Mouse (Mus musculus): ENCODE results near the gene Olfr26. TPM values are rescaled to one million over a fixed set of nuclear protein-coding genes. Genes with fewer than 3 reads are reported as not detected.

Olfr26 gene
- total RNA-seq (2014; rRNA removed; ENCODE audit: low replicate concordance), result not detected in 2 replicates
- polyA plus RNA-seq (2015; fragmentation: Nextera tagmentation; extraction: Ambion mirVana), result not detected in 2 replicates

DNA sequence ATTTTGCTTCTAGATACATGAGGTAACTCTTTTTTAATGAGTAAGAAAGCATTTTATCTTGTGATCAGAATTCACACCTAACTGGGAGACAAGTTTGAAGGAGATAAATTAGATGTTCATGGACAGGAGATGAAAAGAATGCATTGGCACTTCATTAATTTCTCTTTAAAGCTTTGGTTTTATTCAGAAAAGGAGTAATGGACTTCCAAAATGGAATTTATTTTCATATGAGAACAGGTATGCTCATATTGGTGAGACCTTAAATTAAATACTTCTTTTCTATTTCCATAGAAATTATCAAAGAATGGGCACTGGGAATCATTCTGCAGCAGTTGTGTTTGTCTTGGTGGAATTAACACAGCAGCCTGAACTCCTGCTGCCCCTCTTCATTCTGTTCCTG lies at the start of gene Olfr26:
TSS of gene Olfr26 (plus strand) at position 301 of the 400 bp plus-strand sequence.
- DNase-seq (ENCODE audit: low spot score) (no peak), ATAC-seq (ENCODE audit: insufficient read depth, low read depth) (no peak)
- no peaks in the 10 kb centered on the region for H3K9me3 ChIP-seq (replicated peaks; ENCODE audit: control insufficient read depth, low read length)
- no peak within 1 kb of the TSS for H3K9ac ChIP-seq (replicated peaks; ENCODE audit: low read depth, low read length)
- H3K36me3 ChIP-seq (replicated peaks; ENCODE audit: control insufficient read depth, insufficient read depth, low read length), result no peaks in the 10 kb centered on the region
- no peaks in the 10 kb centered on the region for H3K27me3 ChIP-seq (ENCODE audit: control insufficient read depth, insufficient read depth, low read length)
- H3K27ac ChIP-seq (ENCODE audit: low read depth), result no peak within 1 kb of the TSS
- H3K4me1 ChIP-seq (ENCODE audit: control insufficient read depth, insufficient read depth), result no peaks in the 10 kb centered on the region
- H3K4me3 ChIP-seq (ENCODE audit: low read depth, low read length), result no peak within 1 kb of the TSS
- no peak for TF ChIP-seq CTCF (IDR thresholded peaks at IDR 0.05; ENCODE audit: low read depth)
- no peak within 1 kb of the TSS for H3K4me2 ChIP-seq (ENCODE audit: low read depth, low read length)

DNA sequence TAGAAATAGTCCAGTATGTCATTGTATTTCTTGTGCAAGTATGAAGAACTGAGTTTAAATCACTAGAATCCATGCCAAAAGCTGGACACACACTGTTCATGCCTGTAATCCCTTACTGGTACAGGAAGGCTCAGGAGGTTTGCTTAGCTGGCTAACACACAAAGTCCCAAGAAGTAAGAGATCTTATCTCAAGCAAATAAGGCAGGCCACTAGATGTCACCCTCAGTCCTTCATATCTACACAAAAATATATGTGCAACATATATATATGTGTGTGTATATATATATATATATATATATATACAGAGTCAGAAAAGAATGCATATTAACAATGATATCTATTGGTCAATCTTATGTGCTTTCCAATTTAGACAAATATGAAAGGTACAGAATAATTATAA lies 49.2 kb upstream of the Olfr26 start:
- DNase-seq (ENCODE audit: low spot score), result no peak
- H3K4me1 ChIP-seq (ENCODE audit: control insufficient read depth, insufficient read depth), result no peaks in the 10 kb centered on the region
- no peak for ATAC-seq (ENCODE audit: insufficient read depth, low read depth)
- no peak overlapping the region for H3K4me3 ChIP-seq (ENCODE audit: low read depth, low read length)
- no peaks in the 10 kb centered on the region for H3K36me3 ChIP-seq (replicated peaks; ENCODE audit: control insufficient read depth, insufficient read depth, low read length)
- H3K4me2 ChIP-seq (ENCODE audit: low read depth, low read length), result no peak overlapping the region
- TF ChIP-seq CTCF (IDR thresholded peaks at IDR 0.05; ENCODE audit: low read depth) (no peak), EP300 (IDR thresholded peaks at IDR 0.05; ENCODE audit: low read depth) (no peak)
- no peaks in the 10 kb centered on the region for H3K27me3 ChIP-seq (ENCODE audit: control insufficient read depth, insufficient read depth, low read length)
- no peaks in the 10 kb centered on the region for H3K9me3 ChIP-seq (replicated peaks; ENCODE audit: control insufficient read depth, low read length)
- no peak overlapping the region for H3K27ac ChIP-seq (ENCODE audit: low read depth)
- H3K9ac ChIP-seq (replicated peaks; ENCODE audit: low read depth, low read length), result no peak overlapping the region

DNA sequence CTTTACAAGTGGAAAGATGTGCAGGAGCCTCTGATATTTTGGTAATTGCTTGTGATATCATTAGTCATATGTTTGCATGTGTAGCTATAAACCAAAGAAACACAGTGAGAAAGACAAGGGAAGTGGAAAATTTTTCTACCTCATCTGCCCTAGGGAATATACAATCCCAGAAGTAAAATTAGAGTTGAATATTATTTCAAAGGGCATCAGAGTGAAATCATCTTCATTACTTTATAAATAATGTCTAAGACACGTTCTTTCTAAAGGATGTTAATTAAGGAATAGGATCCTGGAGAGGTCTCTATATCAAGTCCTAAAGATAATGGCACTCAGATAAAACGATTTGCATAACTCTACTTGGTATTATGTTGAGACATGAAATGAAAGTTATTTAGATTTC lies 40.5 kb upstream of the Olfr26 start, which contains the start of gene Olfr922:
TSS of gene Olfr922 (plus strand) at position 301 of the 400 bp plus-strand sequence.
- Histone ChIP-seq H3K4me3 (ENCODE audit: low read depth, low read length) (no peak within 1 kb of the TSS), H3K4me1 (ENCODE audit: control insufficient read depth, insufficient read depth) (no peaks in the 10 kb centered on the region), H3K9ac (replicated peaks; ENCODE audit: low read depth, low read length) (no peak within 1 kb of the TSS), H3K27ac (ENCODE audit: low read depth) (no peak within 1 kb of the TSS), H3K9me3 (replicated peaks; ENCODE audit: control insufficient read depth, low read length) (no peaks in the 10 kb centered on the region), H3K27me3 (ENCODE audit: control insufficient read depth, insufficient read depth, low read length) (no peaks in the 10 kb centered on the region), H3K4me2 (ENCODE audit: low read depth, low read length) (no peak within 1 kb of the TSS), H3K36me3 (replicated peaks; ENCODE audit: control insufficient read depth, insufficient read depth, low read length) (no peaks in the 10 kb centered on the region)
- WGBS, result 41% methylated on average over 2 of the region's 2 CpGs
- DNase-seq (ENCODE audit: low spot score) (no peak), ATAC-seq (ENCODE audit: insufficient read depth, low read depth) (no peak)
- no peak for TF ChIP-seq EP300 (IDR thresholded peaks at IDR 0.05; ENCODE audit: low read depth)
- TF ChIP-seq CTCF (IDR thresholded peaks at IDR 0.05; ENCODE audit: low read depth), result no peak

DNA sequence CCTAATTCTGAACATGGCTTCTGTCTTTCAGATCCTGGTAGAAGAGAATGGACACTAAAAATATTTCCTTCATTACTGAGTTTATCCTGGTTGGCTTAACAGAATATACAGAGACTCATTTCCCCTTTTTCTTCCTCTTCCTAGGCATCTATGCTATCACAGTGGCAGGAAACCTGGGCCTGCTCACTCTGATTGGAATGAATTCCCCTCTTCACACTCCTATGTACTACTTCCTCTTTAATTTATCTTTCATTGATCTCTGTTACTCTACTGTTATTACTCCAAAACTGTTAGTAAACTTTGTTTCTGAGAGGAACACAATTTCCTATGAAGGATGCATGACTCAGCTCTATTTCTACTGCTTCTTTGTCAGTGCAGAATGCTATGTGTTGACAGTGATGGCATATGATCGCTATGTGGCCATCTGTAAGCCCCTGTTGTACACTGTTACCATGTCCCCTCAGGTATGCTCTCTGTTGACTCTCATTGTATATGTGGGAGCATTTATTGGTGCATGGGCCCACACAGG lies 39.3 kb upstream of the Olfr26 start:
- Histone ChIP-seq H3K4me3 (ENCODE audit: low read depth, low read length) (no peak overlapping the region), H3K9me3 (replicated peaks; ENCODE audit: control insufficient read depth, low read length) (no peaks in the 10 kb centered on the region), H3K27me3 (ENCODE audit: control insufficient read depth, insufficient read depth, low read length) (no peaks in the 10 kb centered on the region), H3K36me3 (replicated peaks; ENCODE audit: control insufficient read depth, insufficient read depth, low read length) (no peaks in the 10 kb centered on the region), H3K4me2 (ENCODE audit: low read depth, low read length) (no peak overlapping the region), H3K9ac (replicated peaks; ENCODE audit: low read depth, low read length) (no peak overlapping the region), H3K4me1 (ENCODE audit: control insufficient read depth, insufficient read depth) (no peaks in the 10 kb centered on the region), H3K27ac (ENCODE audit: low read depth) (no peak overlapping the region)
- DNase-seq (ENCODE audit: low spot score) (no peak), ATAC-seq (ENCODE audit: insufficient read depth, low read depth) (no peak)
- TF ChIP-seq CTCF (IDR thresholded peaks at IDR 0.05; ENCODE audit: low read depth), result no peak
- no peak for TF ChIP-seq EP300 (IDR thresholded peaks at IDR 0.05; ENCODE audit: low read depth)
- 74% methylated on average over 1 of the region's 1 CpGs for WGBS

DNA sequence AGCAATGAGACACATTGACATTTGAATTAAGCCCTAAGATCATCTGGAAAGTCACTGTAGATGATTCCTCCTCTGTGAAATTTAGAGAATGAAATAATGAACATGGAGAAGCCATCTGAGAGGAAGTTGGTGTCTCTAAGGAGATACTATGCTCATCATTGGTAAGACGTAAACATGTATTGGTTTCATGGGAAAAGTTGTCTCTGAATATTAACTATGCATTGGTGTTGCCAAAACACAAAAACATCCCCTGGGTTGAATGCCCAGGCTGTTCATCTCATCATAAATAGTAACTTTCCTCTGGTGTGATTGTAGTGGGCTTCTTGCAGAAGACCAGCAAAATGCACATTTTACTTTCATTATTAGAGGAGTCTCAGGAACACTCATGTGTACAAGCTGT lies 28.6 kb upstream of the Olfr26 start, which contains the start of gene Olfr923:
TSS of gene Olfr923 (plus strand) at position 301 of the 400 bp plus-strand sequence.
- H3K27me3 ChIP-seq (ENCODE audit: control insufficient read depth, insufficient read depth, low read length), result no peaks in the 10 kb centered on the region
- WGBS, result 89% methylated on average over 1 of the region's 1 CpGs
- no peak for DNase-seq (ENCODE audit: low spot score)
- H3K4me3 ChIP-seq (ENCODE audit: low read depth, low read length), result no peak within 1 kb of the TSS
- no peak within 1 kb of the TSS for H3K27ac ChIP-seq (ENCODE audit: low read depth)
- TF ChIP-seq EP300 (IDR thresholded peaks at IDR 0.05; ENCODE audit: low read depth), result no peak
- TF ChIP-seq CTCF (IDR thresholded peaks at IDR 0.05; ENCODE audit: low read depth), result no peak
- H3K36me3 ChIP-seq (replicated peaks; ENCODE audit: control insufficient read depth, insufficient read depth, low read length), result no peaks in the 10 kb centered on the region
- H3K4me1 ChIP-seq (ENCODE audit: control insufficient read depth, insufficient read depth), result no peaks in the 10 kb centered on the region
- no peak within 1 kb of the TSS for H3K4me2 ChIP-seq (ENCODE audit: low read depth, low read length)
- no peak within 1 kb of the TSS for H3K9ac ChIP-seq (replicated peaks; ENCODE audit: low read depth, low read length)
- no peaks in the 10 kb centered on the region for H3K9me3 ChIP-seq (replicated peaks; ENCODE audit: control insufficient read depth, low read length)
- no peak for ATAC-seq (ENCODE audit: insufficient read depth, low read depth)

DNA sequence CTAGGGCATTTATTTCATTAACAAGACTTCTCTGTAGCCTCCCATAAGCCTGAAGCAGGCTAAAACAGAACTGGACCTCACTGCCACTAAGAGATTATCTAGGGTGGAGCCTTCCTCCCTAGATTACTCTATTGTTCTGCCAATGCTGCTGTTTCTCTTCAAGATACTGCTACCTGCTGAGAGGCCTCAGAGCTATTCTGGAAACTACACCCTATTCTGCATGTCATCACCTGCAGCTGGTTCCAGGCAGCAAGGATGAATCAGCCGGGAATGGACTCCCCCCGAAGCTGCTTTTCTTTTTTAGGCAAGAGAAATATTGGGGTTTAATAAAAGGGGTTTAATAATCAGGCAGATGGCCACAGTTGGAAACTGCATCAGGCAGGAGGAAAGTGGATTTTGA lies 21.8 kb upstream of the Olfr26 start:
- DNase-seq (ENCODE audit: low spot score) (no peak), ATAC-seq (ENCODE audit: insufficient read depth, low read depth) (no peak)
- Histone ChIP-seq H3K27me3 (ENCODE audit: control insufficient read depth, insufficient read depth, low read length) (no peaks in the 10 kb centered on the region), H3K4me2 (ENCODE audit: low read depth, low read length) (peak overlapping the region; percentile 25; the same call in 1 of the 2 replicates), H3K9me3 (replicated peaks; ENCODE audit: control insufficient read depth, low read length) (no peaks in the 10 kb centered on the region), H3K4me3 (ENCODE audit: low read depth, low read length) (no peak overlapping the region), H3K27ac (ENCODE audit: low read depth) (no peak overlapping the region), H3K4me1 (ENCODE audit: control insufficient read depth, insufficient read depth) (no peaks in the 10 kb centered on the region), H3K36me3 (replicated peaks; ENCODE audit: control insufficient read depth, insufficient read depth, low read length) (no peaks in the 10 kb centered on the region), H3K9ac (replicated peaks; ENCODE audit: low read depth, low read length) (no peak overlapping the region)
- WGBS, result 24% methylated on average over 2 of the region's 2 CpGs
- TF ChIP-seq EP300 (IDR thresholded peaks at IDR 0.05; ENCODE audit: low read depth) (no peak), CTCF (IDR thresholded peaks at IDR 0.05; ENCODE audit: low read depth) (no peak)
